Mouse (Mus musculus) heart, embryonic 14.5 days (tissue): ENCODE measurements at regions not wholly inside any gene's neighbourhood (a gene's known extent, or its start where the extent isn't known, plus 50 kb on each side); places are given as distances from the start of the nearest gene placed in this dataset.
"Not testable (repeated sequence)": the region's sequence is repeated elsewhere in the genome, so short reads cannot be mapped to it uniquely, and the experiment has no call there.

ENCODE experiments used
- ATAC-seq: fragments of 200-750 bp; cut with Nextera tagmentation; 2 replicates; pipeline ENCODE4 v1.8.0; 2017; ENCODE audit warnings: low read depth, moderate TSS enrichment; ENCODE audit not compliant: insufficient number of reproducible peaks, insufficient read depth, low FRiP score
- H3K27ac ChIP-seq, 2 experiments: fragments of 200-500 bp in 1 of 2; fragments of 300-500 bp in 1 of 2; sonication (generic) in 1 of 2; replicated peaks in 1 of 2; 2 replicates each; pipeline ENCODE4 v1.5.1; 2012 to 2014; ENCODE audit warnings: low read depth in 2 of 2, low read length in 2 of 2, control low read depth in 1 of 2, mild to moderate bottlenecking in 1 of 2, mixed read lengths in 1 of 2; ENCODE audit not compliant: control insufficient read depth in 1 of 2, insufficient read depth in 1 of 2
- H3K27me3 ChIP-seq: fragments of 300-500 bp; sonication (generic); 2 replicates; pipeline ENCODE4 v1.6.1; 2014; ENCODE audit warnings: mild to moderate bottlenecking, low read length, control low read depth; ENCODE audit not compliant: control insufficient read depth, insufficient read depth
- H3K36me3 ChIP-seq: fragments of 300-500 bp; sonication (generic); 2 replicates; pipeline ENCODE4 v1.6.1; 2014; ENCODE audit warnings: mild to moderate bottlenecking, control low read depth, low read length, mixed read lengths; ENCODE audit not compliant: control insufficient read depth, insufficient read depth
- H3K4me1 ChIP-seq, 2 experiments: fragments of 200-500 bp in 1 of 2; fragments of 300-500 bp in 1 of 2; sonication (generic) in 1 of 2; 2 replicates each; pipeline ENCODE4 v1.6.1; 2012 to 2014; ENCODE audit warnings: low read length in 2 of 2, control low read depth in 1 of 2, mixed read lengths in 1 of 2; ENCODE audit not compliant: control insufficient read depth in 2 of 2, insufficient read depth in 2 of 2
- H3K4me2 ChIP-seq: fragments of 300-500 bp; sonication (generic); 2 replicates; pipeline ENCODE4 v1.6.1; 2014; ENCODE audit warnings: mild to moderate bottlenecking, low read length
- H3K4me3 ChIP-seq, 2 experiments: fragments of 200-500 bp in 1 of 2; fragments of 300-500 bp in 1 of 2; sonication (generic) in 1 of 2; 2 replicates each; pipeline ENCODE4 v1.5.1; 2012 to 2014; ENCODE audit warnings: low read length in 2 of 2, mild to moderate bottlenecking in 2 of 2, control low read depth in 1 of 2, low read depth in 1 of 2, moderate library complexity in 1 of 2; ENCODE audit not compliant: control insufficient read depth in 1 of 2, insufficient read depth in 1 of 2
- H3K9ac ChIP-seq: fragments of 300-500 bp; sonication (generic); 2 replicates; pipeline ENCODE4 v1.6.1; 2014; ENCODE audit warnings: mild to moderate bottlenecking, low read length
- H3K9me3 ChIP-seq: fragments of 300-500 bp; sonication (generic); 2 replicates; pipeline ENCODE4 v1.6.1; 2016; ENCODE audit warnings: low read length, control low read depth; ENCODE audit not compliant: control insufficient read depth
- WGBS: fragments of 180-500 bp; shearing (Covaris S2); extraction: QIAGEN DNeasy Blood & Tissue Kit; methylation state at CpG from one replicate; pipeline ENCODE4 v1.1.7; 2014; 5-methylcytosine and 5-hydroxymethylcytosine counted together

GRCm38 (mm10) chr7:60293556-60293955, 153.5 kb upstream of the Snrpn start:
- 74% methylated on average over 9 of the region's 9 CpGs for WGBS
- Histone ChIP-seq H3K27ac (no peak overlapping the region), H3K9me3 (no peaks in the 10 kb centered on the region; the same call in 1 of the 2 replicates), H3K9ac (no peak overlapping the region), H3K4me2 (no peak overlapping the region), H3K4me1 (no peaks in the 10 kb centered on the region), H3K36me3 (no peaks in the 10 kb centered on the region), H3K4me3 (no peak overlapping the region), H3K27me3 (no peaks in the 10 kb centered on the region)
- no peak for ATAC-seq

- H3K27me3 ChIP-seq, H3K9me3 ChIP-seq, H3K4me1 ChIP-seq, H3K27ac ChIP-seq, H3K36me3 ChIP-seq: not testable (repeated sequence)
- WGBS: 14% methylated on average over 22 of the region's 22 CpGs
- ATAC-seq: peak; percentile 79; the same call in 1 of the 2 replicates
- Histone ChIP-seq H3K9ac (peak overlapping the region; percentile 52; the same call in 1 of the 2 replicates), H3K4me2 (peak overlapping the region; percentile 56), H3K4me3 (peak overlapping the region; percentile 40 to 52)
These were observed 104.3 kb upstream of the Snrpn start for GRCm38 (mm10) chr7:60244187-60244866.

- not testable (repeated sequence) for H3K27me3 ChIP-seq, ATAC-seq
These were observed 103.7 kb upstream of the Snrpn start for GRCm38 (mm10) chr7:60243746-60244145.

GRCm38 (mm10) chr7:60238595-60239195, 98.7 kb upstream of the Snrpn start:
- not testable (repeated sequence) for H3K36me3 ChIP-seq, H3K27me3 ChIP-seq, H3K4me1 ChIP-seq, H3K9me3 ChIP-seq, H3K27ac ChIP-seq, H3K4me2 ChIP-seq, H3K9ac ChIP-seq, ATAC-seq, H3K4me3 ChIP-seq
- 5% methylated on average over 4 of the region's 4 CpGs for WGBS

More at GRCm38 (mm10) chr7:60243746-60244145, 103.7 kb upstream of the Snrpn start:
- Histone ChIP-seq H3K4me2 (peak overlapping the region; percentile 56), H3K4me3 (peak overlapping the region; percentile 18 to 40; a peak in 3 of 4 replicates), H3K9ac (peak overlapping the region; percentile 60)
- whole genome bisulfite sequencing: 19% methylated on average over 11 of the region's 11 CpGs
- not testable (repeated sequence) for H3K27ac ChIP-seq, H3K9me3 ChIP-seq, H3K4me1 ChIP-seq, H3K36me3 ChIP-seq

- not testable (repeated sequence) for H3K36me3 ChIP-seq, H3K9ac ChIP-seq, H3K4me1 ChIP-seq, H3K27ac ChIP-seq, ATAC-seq, H3K4me2 ChIP-seq, H3K9me3 ChIP-seq, H3K4me3 ChIP-seq, H3K27me3 ChIP-seq
- WGBS: 48% methylated on average over 3 of the region's 3 CpGs
These were observed 76.6 kb upstream of the Snrpn start for GRCm38 (mm10) chr7:60216358-60217273.
